Mouse (Mus musculus): Measurements from ENCODE around the gene Rph3al. TPM values are rescaled to one million over a fixed set of nuclear protein-coding genes. Genes with fewer than 3 reads are reported as not detected.

Rph3al gene
- 1.5 and 2.2 TPM in 2 replicates for polyA plus RNA-seq (2014; fragmentation: Nextera tagmentation; extraction: Ambion mirVana)

GRCm38 (mm10) chr11:75938379-75938906 lies at the start of gene Rph3al:
TSS of gene Rph3al (minus strand) at chr11:75938429.
- WGBS: 67% methylated on average over 6 of the region's 6 CpGs
- H3K4me2 ChIP-seq (replicated peaks; ENCODE audit: low read depth, low read length): no peak within 1 kb of the TSS
- H3K36me3 ChIP-seq (ENCODE audit: control insufficient read depth, insufficient read depth, low read length): no peaks in the 10 kb centered on the region
- H3K9ac ChIP-seq (ENCODE audit: low read depth, low read length): no peak within 1 kb of the TSS
- H3K27me3 ChIP-seq (ENCODE audit: control insufficient read depth, insufficient read depth, low read length): no peaks in the 10 kb centered on the region
- ATAC-seq (ENCODE audit: low FRiP score) (no peak), DNase-seq (ENCODE audit: low spot score) (no peak)
- H3K4me1 ChIP-seq (replicated peaks; ENCODE audit: control insufficient read depth, insufficient read depth, low read length): peaks cover 7% of the 10 kb centered on the region; the same call in 1 of the 2 replicates
- no peak within 1 kb of the TSS for H3K4me3 ChIP-seq (ENCODE audit: low read depth, low read length)
- H3K9me3 ChIP-seq (ENCODE audit: control insufficient read depth, low read length): no peaks in the 10 kb centered on the region
- H3K27ac ChIP-seq (ENCODE audit: low read depth, low read length): no peak within 1 kb of the TSS

GRCm38 (mm10) chr11:75985948-75986347 lies 47.7 kb upstream of the Rph3al start:
- DNase-seq (ENCODE audit: low spot score): no peak
- Histone ChIP-seq H3K27ac (ENCODE audit: low read depth, low read length) (no peak overlapping the region), H3K9ac (ENCODE audit: low read depth, low read length) (no peak overlapping the region), H3K4me1 (replicated peaks; ENCODE audit: control insufficient read depth, insufficient read depth, low read length) (no peaks in the 10 kb centered on the region), H3K36me3 (ENCODE audit: control insufficient read depth, insufficient read depth, low read length) (no peaks in the 10 kb centered on the region), H3K9me3 (ENCODE audit: control insufficient read depth, low read length) (no peaks in the 10 kb centered on the region), H3K4me2 (replicated peaks; ENCODE audit: low read depth, low read length) (no peak overlapping the region), H3K27me3 (ENCODE audit: control insufficient read depth, insufficient read depth, low read length) (no peaks in the 10 kb centered on the region), H3K4me3 (ENCODE audit: low read depth, low read length) (no peak overlapping the region)
- 72% methylated on average over 7 of the region's 7 CpGs for WGBS
- no peak for ATAC-seq (ENCODE audit: low FRiP score)

DNA sequence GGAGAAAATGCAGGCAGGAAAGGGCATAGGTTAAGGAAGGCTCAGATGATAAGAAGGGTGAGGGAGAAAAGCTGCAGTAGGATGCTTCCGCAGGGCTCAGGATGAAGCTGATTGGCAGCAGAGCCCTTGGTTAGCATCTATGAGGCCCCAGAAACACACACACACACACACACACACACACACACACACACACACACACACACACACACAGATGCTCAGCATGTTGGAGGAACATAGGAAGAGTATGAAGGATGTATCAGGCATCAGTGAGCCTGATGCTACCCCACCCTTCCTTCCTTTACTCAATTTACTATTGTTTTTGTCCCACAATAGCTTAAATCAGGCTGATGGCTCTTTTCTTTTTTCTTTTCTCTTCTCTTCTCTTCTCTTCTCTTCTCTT lies 46.4 kb upstream of the Rph3al start:
- 80% methylated on average over 1 of the region's 1 CpGs for WGBS

DNA sequence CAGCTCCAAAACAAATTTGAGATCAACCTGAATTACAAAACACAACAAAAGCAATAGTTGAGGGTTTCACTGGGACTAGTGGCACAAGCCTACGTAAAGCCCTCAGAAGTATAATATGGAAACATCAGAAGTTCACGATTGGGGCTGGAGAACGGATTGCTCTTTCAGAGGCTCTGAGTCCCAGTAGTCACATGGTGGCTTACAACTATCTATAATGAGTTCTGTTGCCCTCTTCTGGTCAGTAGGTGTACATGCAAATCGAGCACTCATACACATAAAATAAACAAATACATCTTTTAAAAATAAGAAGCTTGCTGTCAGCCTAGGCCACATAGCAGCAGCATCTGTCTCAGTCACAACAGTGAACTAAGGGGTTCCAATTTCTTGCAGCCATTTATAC lies 45.0 kb upstream of the Rph3al start:
- 81% methylated on average over 4 of the region's 4 CpGs for WGBS
- no peaks in the 10 kb centered on the region for H3K9me3 ChIP-seq (ENCODE audit: control insufficient read depth, low read length)

More for the DNA sequence above, 46.4 kb upstream of the Rph3al start:
- Histone ChIP-seq H3K36me3 (ENCODE audit: control insufficient read depth, insufficient read depth, low read length) (no peaks in the 10 kb centered on the region), H3K4me1 (replicated peaks; ENCODE audit: control insufficient read depth, insufficient read depth, low read length) (no peaks in the 10 kb centered on the region), H3K4me3 (ENCODE audit: low read depth, low read length) (no peak overlapping the region), H3K27me3 (ENCODE audit: control insufficient read depth, insufficient read depth, low read length) (no peaks in the 10 kb centered on the region), H3K9me3 (ENCODE audit: control insufficient read depth, low read length) (no peaks in the 10 kb centered on the region), H3K4me2 (replicated peaks; ENCODE audit: low read depth, low read length) (no peak overlapping the region), H3K9ac (ENCODE audit: low read depth, low read length) (no peak overlapping the region), H3K27ac (ENCODE audit: low read depth, low read length) (no peak overlapping the region)
- no peak for DNase-seq (ENCODE audit: low spot score)
- ATAC-seq (ENCODE audit: low FRiP score): no peak

DNA sequence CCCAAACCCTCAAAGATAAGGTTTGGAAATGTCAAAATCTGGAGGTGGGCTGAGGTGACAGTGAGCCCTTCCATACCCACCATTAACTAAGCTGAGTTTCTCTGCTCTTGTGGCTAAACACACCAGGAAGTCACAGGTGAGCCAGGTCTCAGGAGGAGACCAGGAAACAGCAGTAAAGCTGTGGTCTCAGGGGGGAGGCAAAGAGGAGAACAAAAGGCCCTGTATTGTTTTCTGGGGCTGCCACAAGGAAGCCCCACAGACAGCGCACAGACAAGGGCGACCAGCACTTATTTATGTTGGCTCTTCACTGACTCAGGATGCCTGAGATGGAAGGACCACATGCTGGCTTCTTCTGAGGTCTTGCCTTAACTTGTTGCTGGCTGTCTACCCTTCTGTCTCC lies 42.2 kb upstream of the Rph3al start:
- Histone ChIP-seq H3K36me3 (ENCODE audit: control insufficient read depth, insufficient read depth, low read length) (no peaks in the 10 kb centered on the region), H3K4me2 (replicated peaks; ENCODE audit: low read depth, low read length) (no peak overlapping the region), H3K4me1 (replicated peaks; ENCODE audit: control insufficient read depth, insufficient read depth, low read length) (no peaks in the 10 kb centered on the region), H3K4me3 (ENCODE audit: low read depth, low read length) (no peak overlapping the region), H3K27me3 (ENCODE audit: control insufficient read depth, insufficient read depth, low read length) (no peaks in the 10 kb centered on the region), H3K9me3 (ENCODE audit: control insufficient read depth, low read length) (no peaks in the 10 kb centered on the region), H3K27ac (ENCODE audit: low read depth, low read length) (no peak overlapping the region), H3K9ac (ENCODE audit: low read depth, low read length) (no peak overlapping the region)
- WGBS: 37% methylated on average over 2 of the region's 2 CpGs
- DNase-seq (ENCODE audit: low spot score) (no peak), ATAC-seq (ENCODE audit: low FRiP score) (no peak)

More for the DNA sequence above, 45.0 kb upstream of the Rph3al start:
- no peaks in the 10 kb centered on the region for H3K27me3 ChIP-seq (ENCODE audit: control insufficient read depth, insufficient read depth, low read length)
- ATAC-seq (ENCODE audit: low FRiP score): no peak
- no peak overlapping the region for H3K4me3 ChIP-seq (ENCODE audit: low read depth, low read length)
- H3K4me1 ChIP-seq (replicated peaks; ENCODE audit: control insufficient read depth, insufficient read depth, low read length): no peaks in the 10 kb centered on the region
- no peak overlapping the region for H3K4me2 ChIP-seq (replicated peaks; ENCODE audit: low read depth, low read length)
- H3K27ac ChIP-seq (ENCODE audit: low read depth, low read length): no peak overlapping the region
- no peaks in the 10 kb centered on the region for H3K36me3 ChIP-seq (ENCODE audit: control insufficient read depth, insufficient read depth, low read length)
- peak; percentile 11 for DNase-seq (ENCODE audit: low spot score)
- no peak overlapping the region for H3K9ac ChIP-seq (ENCODE audit: low read depth, low read length)

DNA sequence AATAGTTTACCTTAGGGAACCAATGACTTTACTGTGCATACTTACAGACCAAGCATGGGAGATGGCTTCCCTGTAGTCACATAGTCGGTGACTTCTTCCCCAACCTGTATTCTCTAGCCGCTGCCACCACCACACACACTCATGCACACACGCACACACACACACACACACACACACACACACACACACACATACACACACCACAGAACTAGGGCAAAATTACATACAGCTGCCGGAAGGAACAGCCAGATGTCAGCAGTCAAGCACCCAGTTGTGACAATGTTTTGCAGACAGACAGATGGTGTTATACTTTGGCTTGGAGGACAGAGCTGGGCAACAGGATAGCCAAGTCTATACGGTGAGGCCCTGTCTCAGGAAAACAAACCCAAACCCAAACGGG lies 39.8 kb upstream of the Rph3al start:
- Histone ChIP-seq H3K9ac (ENCODE audit: low read depth, low read length) (no peak overlapping the region), H3K4me1 (replicated peaks; ENCODE audit: control insufficient read depth, insufficient read depth, low read length) (no peaks in the 10 kb centered on the region), H3K4me3 (ENCODE audit: low read depth, low read length) (no peak overlapping the region), H3K4me2 (replicated peaks; ENCODE audit: low read depth, low read length) (no peak overlapping the region), H3K27ac (ENCODE audit: low read depth, low read length) (no peak overlapping the region), H3K9me3 (ENCODE audit: control insufficient read depth, low read length) (no peaks in the 10 kb centered on the region), H3K27me3 (ENCODE audit: control insufficient read depth, insufficient read depth, low read length) (no peaks in the 10 kb centered on the region), H3K36me3 (ENCODE audit: control insufficient read depth, insufficient read depth, low read length) (no peaks in the 10 kb centered on the region)
- ATAC-seq (ENCODE audit: low FRiP score): no peak
- DNase-seq (ENCODE audit: low spot score): no peak
- WGBS: 85% methylated on average over 6 of the region's 6 CpGs

DNA sequence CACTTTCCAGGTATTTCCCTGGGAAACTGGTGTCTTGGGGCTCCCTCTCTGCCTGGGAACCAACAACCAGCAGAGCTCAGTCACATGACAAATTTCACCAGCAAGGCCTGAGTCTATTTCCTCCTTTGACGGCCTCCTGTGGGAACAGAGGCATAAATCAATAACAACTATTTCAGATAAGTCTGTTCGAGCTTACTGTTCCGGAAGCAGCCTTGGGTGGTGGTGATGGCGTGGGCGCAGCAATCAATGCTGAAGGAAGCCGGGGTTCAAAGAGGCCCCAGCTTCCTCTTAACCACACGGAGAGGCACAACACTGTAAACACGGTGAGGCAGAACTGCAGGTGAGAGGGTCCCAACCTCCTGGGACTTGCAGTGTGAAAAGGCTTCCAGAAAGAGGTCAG lies 38.5 kb upstream of the Rph3al start:
- DNase-seq (ENCODE audit: low spot score) (no peak), ATAC-seq (ENCODE audit: low FRiP score) (no peak)
- no peak overlapping the region for H3K9ac ChIP-seq (ENCODE audit: low read depth, low read length)
- H3K27ac ChIP-seq (ENCODE audit: low read depth, low read length): no peak overlapping the region
- no peak overlapping the region for H3K4me2 ChIP-seq (replicated peaks; ENCODE audit: low read depth, low read length)
- no peaks in the 10 kb centered on the region for H3K4me1 ChIP-seq (replicated peaks; ENCODE audit: control insufficient read depth, insufficient read depth, low read length)
- H3K36me3 ChIP-seq (ENCODE audit: control insufficient read depth, insufficient read depth, low read length): no peaks in the 10 kb centered on the region
- H3K4me3 ChIP-seq (ENCODE audit: low read depth, low read length): no peak overlapping the region
- WGBS: 66% methylated on average over 8 of the region's 8 CpGs
- no peaks in the 10 kb centered on the region for H3K9me3 ChIP-seq (ENCODE audit: control insufficient read depth, low read length)
- H3K27me3 ChIP-seq (ENCODE audit: control insufficient read depth, insufficient read depth, low read length): no peaks in the 10 kb centered on the region

GRCm38 (mm10) chr11:75973988-75974387 lies 35.8 kb upstream of the Rph3al start:
- Histone ChIP-seq H3K9ac (ENCODE audit: low read depth, low read length) (no peak overlapping the region), H3K4me3 (ENCODE audit: low read depth, low read length) (no peak overlapping the region), H3K27me3 (ENCODE audit: control insufficient read depth, insufficient read depth, low read length) (no peaks in the 10 kb centered on the region; the same call in 1 of the 2 replicates), H3K36me3 (ENCODE audit: control insufficient read depth, insufficient read depth, low read length) (no peaks in the 10 kb centered on the region), H3K9me3 (ENCODE audit: control insufficient read depth, low read length) (no peaks in the 10 kb centered on the region), H3K4me2 (replicated peaks; ENCODE audit: low read depth, low read length) (no peak overlapping the region), H3K4me1 (replicated peaks; ENCODE audit: control insufficient read depth, insufficient read depth, low read length) (no peaks in the 10 kb centered on the region), H3K27ac (ENCODE audit: low read depth, low read length) (no peak overlapping the region)
- WGBS: 89% methylated on average over 1 of the region's 1 CpGs
- peak; percentile 37 for DNase-seq (ENCODE audit: low spot score)
- ATAC-seq (ENCODE audit: low FRiP score): no peak

GRCm38 (mm10) chr11:75972916-75973567 lies 34.8 kb upstream of the Rph3al start:
- H3K9ac ChIP-seq (ENCODE audit: low read depth, low read length): no peak overlapping the region
- DNase-seq (ENCODE audit: low spot score) (no peak), ATAC-seq (ENCODE audit: low FRiP score) (no peak)
- H3K36me3 ChIP-seq (ENCODE audit: control insufficient read depth, insufficient read depth, low read length): no peaks in the 10 kb centered on the region
- no peaks in the 10 kb centered on the region for H3K9me3 ChIP-seq (ENCODE audit: control insufficient read depth, low read length)
- H3K4me3 ChIP-seq (ENCODE audit: low read depth, low read length): no peak overlapping the region
- H3K4me1 ChIP-seq (replicated peaks; ENCODE audit: control insufficient read depth, insufficient read depth, low read length): no peaks in the 10 kb centered on the region
- WGBS: 35% methylated on average over 7 of the region's 7 CpGs
- H3K4me2 ChIP-seq (replicated peaks; ENCODE audit: low read depth, low read length): no peak overlapping the region
- no peaks in the 10 kb centered on the region; the same call in 1 of the 2 replicates for H3K27me3 ChIP-seq (ENCODE audit: control insufficient read depth, insufficient read depth, low read length)
- no peak overlapping the region for H3K27ac ChIP-seq (ENCODE audit: low read depth, low read length)
